In genomic region chr7:50507047-50507446, GRCm38 (mm10) we compare ENCODE assay signal across 21 mouse cellular contexts.
DNase-seq lines count a peak whose midpoint lies in the region; ATAC-seq and TF ChIP-seq lines count a peak whose summit lies in the region.
"Had no signal": no experiment of that assay in that cellular context is flagged by ENCODE, and none has a peak within 500 bp of the region (broad histone marks: within the 10 kb centered on the region; RNA-seq: fewer than 3 reads in every experiment).

No protein-coding gene starts in this region.

- H3K4me1 ChIP-seq in midbrain, postnatal 0 days (ENCODE audit: insufficient read depth, low read length), result no peaks in the 10 kb centered on the region
- no peaks in the 10 kb centered on the region for H3K4me1 ChIP-seq in midbrain, embryonic 11.5 days (ENCODE audit: control insufficient read depth, insufficient read depth, low read length)
- H3K4me1 ChIP-seq: embryonic facial prominence, embryonic 12.5 days; forebrain, embryonic 15.5 days; heart, embryonic 13.5 days; hindbrain, embryonic 15.5 days had no signal

- no peaks in the 10 kb centered on the region for H3K9me3 ChIP-seq in midbrain, postnatal 0 days (ENCODE audit: low read length)
- H3K9me3 ChIP-seq in midbrain, embryonic 11.5 days (ENCODE audit: control insufficient read depth, low read length), result no peaks in the 10 kb centered on the region
- H3K9me3 ChIP-seq: embryonic facial prominence, embryonic 12.5 days; forebrain, embryonic 15.5 days; G1E; heart, embryonic 13.5 days; hindbrain, embryonic 15.5 days had no signal

- H3K4me2 ChIP-seq in midbrain, postnatal 0 days (ENCODE audit: low read depth, low read length, poor library complexity, severe bottlenecking), result no peak overlapping the region
- H3K4me2 ChIP-seq in midbrain, embryonic 11.5 days, result no peak overlapping the region
- H3K4me2 ChIP-seq: embryonic facial prominence, embryonic 12.5 days; forebrain, embryonic 15.5 days; heart, embryonic 13.5 days; hindbrain, embryonic 15.5 days had no signal

- intact Hi-C loops in left cerebral cortex, postnatal 36 days (cut with DNase I), result no loop called here

- DNase-seq in frontal cortex, postnatal 10 days (ENCODE audit: low spot score in 2 of 2), result no peak
- peak; percentile 51 for DNase-seq in left cerebral cortex, adult 11 months (ENCODE audit: low spot score)
- DNase-seq in left cerebral cortex, postnatal 36 days (ENCODE audit: low spot score in 2 of 2), result no peak
- DNase-seq in midbrain, postnatal 0 days (ENCODE audit: low spot score), result peak; percentile 10
- no peak for DNase-seq in midbrain, embryonic 11.5 days (ENCODE audit: low spot score, missing footprints)
- DNase-seq: adrenal gland, postnatal 10 days; B cell, adult 2 months; cerebellum, adult 11-12 months; cerebellum, adult 9-10 months; cerebellum, postnatal 25 days; gastrocnemius, postnatal 36 days; heart, adult 11 months; heart, postnatal 36 days had no signal

- H3K4me3 ChIP-seq in midbrain, postnatal 0 days (ENCODE audit: low read depth, low read length), result no peak overlapping the region
- H3K4me3 ChIP-seq in midbrain, embryonic 11.5 days (ENCODE audit: low read depth, low read length), result no peak overlapping the region
- H3K4me3 ChIP-seq: embryonic facial prominence, embryonic 12.5 days; forebrain, embryonic 15.5 days; heart, embryonic 13.5 days; hindbrain, embryonic 15.5 days had no signal

- no peak for TF ChIP-seq CTCF in midbrain, postnatal 0 days (IDR thresholded peaks at IDR 0.05)

- no peak overlapping the region for H3K9ac ChIP-seq in midbrain, postnatal 0 days (replicated peaks; ENCODE audit: low read length, poor library complexity, severe bottlenecking)
- H3K9ac ChIP-seq in midbrain, embryonic 11.5 days (ENCODE audit: low read length), result no peak overlapping the region
- H3K9ac ChIP-seq: embryonic facial prominence, embryonic 12.5 days; forebrain, embryonic 15.5 days; heart, embryonic 13.5 days; hindbrain, embryonic 15.5 days had no signal

- no peak overlapping the region for H3K27ac ChIP-seq in midbrain, postnatal 0 days (ENCODE audit: low read depth, low read length)
- H3K27ac ChIP-seq in midbrain, embryonic 11.5 days (ENCODE audit: low read depth, low read length), result no peak overlapping the region
- H3K27ac ChIP-seq: embryonic facial prominence, embryonic 12.5 days; forebrain, embryonic 15.5 days; heart, embryonic 13.5 days; hindbrain, embryonic 15.5 days had no signal

- no peaks in the 10 kb centered on the region for H3K27me3 ChIP-seq in midbrain, postnatal 0 days (ENCODE audit: insufficient read depth, low read length)
- no peaks in the 10 kb centered on the region for H3K27me3 ChIP-seq in midbrain, embryonic 11.5 days (ENCODE audit: control insufficient read depth, insufficient read depth, low read length)
- H3K27me3 ChIP-seq: embryonic facial prominence, embryonic 12.5 days; forebrain, embryonic 15.5 days; heart, embryonic 13.5 days; hindbrain, embryonic 15.5 days had no signal

- H3K36me3 ChIP-seq in midbrain, postnatal 0 days (ENCODE audit: insufficient read depth, low read length), result no peaks in the 10 kb centered on the region
- no peaks in the 10 kb centered on the region for H3K36me3 ChIP-seq in midbrain, embryonic 11.5 days (ENCODE audit: control insufficient read depth, insufficient read depth, low read length)
- H3K36me3 ChIP-seq: embryonic facial prominence, embryonic 12.5 days; forebrain, embryonic 15.5 days; G1E; heart, embryonic 13.5 days; hindbrain, embryonic 15.5 days had no signal

- ATAC-seq in frontal cortex, adult (ENCODE audit: low TSS enrichment), result peak; percentile 94
- no peak for ATAC-seq in midbrain, postnatal 0 days (ENCODE audit: low FRiP score)
- no peak for ATAC-seq in midbrain, embryonic 11.5 days (ENCODE audit: low FRiP score)
- ATAC-seq in megakaryocyte progenitor cell, adult 5-6 weeks (replicated peaks; ENCODE audit: poor library complexity), result no peak
- ATAC-seq: CD4-positive, CD25-positive, alpha-beta regulatory T cell, adult 4 months; forebrain, embryonic 15.5 days had no signal

Comparison
In these comparisons a context has a peak if more than half of its experiments do, and no peak if none do; other contexts are left out.
1. DNase-seq: peak in left cerebral cortex, adult 11 months (single experiment) and midbrain, postnatal 0 days (single experiment); none in frontal cortex, postnatal 10 days (0 of 2), left cerebral cortex, postnatal 36 days (0 of 2) and midbrain, embryonic 11.5 days (single experiment).